Mouse (Mus musculus): Measurements from ENCODE around the gene Slu7.

The Slu7 gene

GRCm38 (mm10) chr11:43425166-43425709, 8.3 kb upstream of the Slu7 start:
- no peak for DNase-seq

GRCm38 (mm10) chr11:43425824-43426413, 7.6 kb upstream of the Slu7 start, which contains the start of gene Pttg1:
Gene Pttg1, minus strand, starts transcription at chr11:43426251.
- peak; percentile 67 to 70 for DNase-seq

- peak in 1 of 2 experiments; percentile 20 for DNase-seq
Measured at GRCm38 (mm10) chr11:43426414-43426884, 7.1 kb upstream of the Slu7 start.

GRCm38 (mm10) chr11:43434024-43434407, 472 bp downstream of the Slu7 start:
- DNase-seq = no peak

GRCm38 (mm10) chr11:43441121-43441520, 7.6 kb downstream of the Slu7 start:
- DNase-seq = no peak

GRCm38 (mm10) chr11:43443183-43443582, 9.6 kb downstream of the Slu7 start:
- no peak for DNase-seq

- no peak for DNase-seq
Measured at GRCm38 (mm10) chr11:43449916-43450315, 16.4 kb downstream of the Slu7 start.

GRCm38 (mm10) chr11:43451322-43451721, 17.8 kb downstream of the Slu7 start:
- no peak for DNase-seq

GRCm38 (mm10) chr11:43452266-43452665, 18.7 kb downstream of the Slu7 start:
- no peak for DNase-seq

- no peak for DNase-seq
Measured at GRCm38 (mm10) chr11:43463204-43463603, 29.7 kb downstream of the Slu7 start.

- no peak for DNase-seq
Measured at GRCm38 (mm10) chr11:43470118-43470517, 36.6 kb downstream of the Slu7 start.

GRCm38 (mm10) chr11:43470881-43471820, 37.6 kb downstream of the Slu7 start:
- no peak for DNase-seq

GRCm38 (mm10) chr11:43473115-43473514, 39.6 kb downstream of the Slu7 start:
- DNase-seq = no peak

GRCm38 (mm10) chr11:43473635-43474224, 40.2 kb downstream of the Slu7 start:
- DNase-seq = no peak

GRCm38 (mm10) chr11:43474225-43474774, 40.8 kb downstream of the Slu7 start, which contains the start of gene C1qtnf2:
Gene C1qtnf2, plus strand, starts transcription at chr11:43474276.
- DNase-seq = no peak

- no peak for DNase-seq
Measured at GRCm38 (mm10) chr11:43479376-43479775, 45.8 kb downstream of the Slu7 start.

- DNase-seq = no peak
Measured at GRCm38 (mm10) chr11:43480561-43480960, 47.0 kb downstream of the Slu7 start.

GRCm38 (mm10) chr11:43481672-43482522, 48.4 kb downstream of the Slu7 start:
- no peak for DNase-seq

GRCm38 (mm10) chr11:43483122-43483792, 49.7 kb downstream of the Slu7 start:
- DNase-seq = no peak

GRCm38 (mm10) chr11:43484057-43484456, 50.5 kb downstream of the Slu7 start:
- no peak for DNase-seq

- no peak for DNase-seq
Measured at GRCm38 (mm10) chr11:43484652-43485051, 51.1 kb downstream of the Slu7 start.

Measured in spleen, adult 18-20 months (tissue).